Mouse (Mus musculus) gastrocnemius, adult 2 months (tissue): ENCODE data around the gene Smo. TPM values are rescaled to one million over a fixed set of nuclear protein-coding genes. Genes with fewer than 3 reads are reported as not detected.

Experiments
- DNase-seq: peaks from one replicate; pipeline ENCODE4 v3.0.0; 2022
- H3K27ac ChIP-seq: fragments of 200-600 bp; 2 replicates; pipeline ENCODE4 v1.8.1; 2022; ENCODE audit warnings: mild to moderate bottlenecking
- H3K4me3 ChIP-seq: fragments of 200-600 bp; 2 replicates; pipeline ENCODE4 v1.8.1; 2022; ENCODE audit warnings: mild to moderate bottlenecking, moderate library complexity
- CTCF ChIP-seq: fragments of 200-600 bp; IDR thresholded peaks from 2 replicates; pipeline ENCODE4 v1.8.1; 2022; ENCODE audit warnings: antibody characterized with exemption, mild to moderate bottlenecking, moderate library complexity
- intact Hi-C: fragments of 180-260 bp; cut with DNase I; formaldehyde crosslinking; loops from one replicate; pipeline ENCODE4 v1.15.1; 2025
- long read RNA-seq, 2 experiments: library from polyadenylated mRNA; stranded (forward); transcript quantifications; one replicate each; pipeline ENCODE4 v2.0.0; 2021
- total RNA-seq, 2 experiments: library from RNA; stranded (reverse); gene quantifications; 2 replicates each; pipeline ENCODE4 v1.2.3; 2021

Gene Smo
- total RNA-seq: 1 to 10 TPM; 2.8 to 5.0 TPM
- long read RNA-seq, experiment 1, transcript Smo-201 (12 exons, 3,779 nt): major isoform, 5 of 9 reads
- long read RNA-seq, experiment 1, partial matches to known transcripts: 1 of 9 reads
- long read RNA-seq, experiment 1, other reads (novel, unspliced or antisense): 3 of 9 reads
- long read RNA-seq, experiment 2, partial matches to known transcripts: 0 of 1 reads
- long read RNA-seq, experiment 2, other reads (novel, unspliced or antisense): 0 of 1 reads

DNA sequence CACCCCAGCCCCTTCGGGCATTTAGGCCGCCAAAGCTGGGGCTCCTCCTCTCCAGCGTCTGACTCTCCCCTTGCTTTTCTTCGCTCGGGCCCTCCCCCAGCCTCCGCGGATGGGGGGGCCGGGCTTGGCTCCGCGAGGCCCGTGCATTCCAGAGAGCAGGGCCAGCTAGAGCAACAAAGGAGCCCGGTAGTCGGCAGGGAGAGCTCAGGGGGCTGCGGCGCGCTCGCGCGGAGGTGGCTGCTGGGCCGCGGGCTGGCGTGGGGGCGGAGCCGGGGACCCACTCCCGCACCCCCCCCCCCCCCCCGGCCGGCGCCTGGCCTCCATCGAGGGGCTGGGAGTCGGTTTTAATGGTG lies at the start of gene Smo:
Smo (plus strand) TSS at position 168 of the 353 bp plus-strand sequence.
- DNase-seq: peak; percentile 79
- Histone ChIP-seq H3K27ac (peak within 1 kb of the TSS; percentile 86), H3K4me3 (peak within 1 kb of the TSS; percentile 96)
- intact Hi-C loops: no loop called here
- TF ChIP-seq CTCF: no peak

DNA sequence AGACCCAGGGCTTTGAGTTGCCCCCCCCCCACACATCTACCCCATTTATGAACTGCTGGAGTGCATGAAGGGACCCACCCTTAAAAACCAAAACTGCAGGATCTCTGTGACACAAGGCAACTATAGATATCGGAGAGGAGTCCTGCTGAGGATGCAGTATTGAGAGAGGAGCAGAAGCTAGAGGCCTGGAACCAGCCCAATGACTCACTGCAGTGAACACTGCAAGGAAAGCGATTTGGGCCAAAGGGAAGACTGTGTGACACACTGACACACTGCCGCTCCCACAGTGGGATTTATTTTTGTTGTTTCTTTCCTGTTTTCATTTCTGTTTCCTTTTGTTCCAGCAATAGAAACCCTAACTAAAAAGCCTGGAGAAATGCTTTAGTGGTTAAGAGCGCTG lies 49.4 kb upstream of the Smo start:
- intact Hi-C loops: no loop called here
- no peak for TF ChIP-seq CTCF
- DNase-seq: no peak
- H3K4me3 ChIP-seq: no peak overlapping the region
- H3K27ac ChIP-seq: no peak overlapping the region

DNA sequence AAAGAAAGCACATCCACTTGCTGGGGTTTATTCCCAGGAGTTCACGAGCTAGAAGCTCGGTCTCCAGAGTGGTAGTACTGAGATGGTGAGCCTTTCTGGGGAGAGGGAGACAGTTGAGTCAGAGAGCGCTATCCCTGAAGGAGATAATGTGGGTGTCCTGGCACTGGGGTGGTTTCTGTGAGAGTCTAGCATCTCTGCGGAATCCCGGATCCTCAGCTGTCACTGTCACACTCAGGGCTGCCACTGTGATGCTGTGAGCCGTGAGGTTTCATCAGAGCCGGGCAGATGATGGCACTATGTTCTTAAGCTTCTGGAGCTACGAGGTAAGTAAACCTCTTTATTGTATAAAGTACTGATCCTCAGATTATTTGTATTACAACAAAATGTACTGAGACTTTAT lies 45.8 kb upstream of the Smo start:
- Histone ChIP-seq H3K27ac (no peak overlapping the region), H3K4me3 (no peak overlapping the region)
- intact Hi-C loops: no loop called here
- no peak for TF ChIP-seq CTCF
- DNase-seq: no peak

GRCm38 (mm10) chr6:29693953-29694352 lies 41.4 kb upstream of the Smo start, which contains the start of gene Tspan33:
Gene Tspan33 (plus strand): TSS chr6:29694222.
- peak; percentile 97 for DNase-seq
- peak within 1 kb of the TSS; percentile 63 for H3K27ac ChIP-seq
- peak within 1 kb of the TSS; percentile 86 for H3K4me3 ChIP-seq
- TF ChIP-seq CTCF: no peak
- intact Hi-C loops: loop anchor here (10.0 kb wide), 1 partner anchor 391 kb away; no protein-coding TSS in a partner anchor

GRCm38 (mm10) chr6:29694375-29695289 lies 40.7 kb upstream of the Smo start:
- peak overlapping the region; percentile 63 for H3K27ac ChIP-seq
- peak overlapping the region; percentile 86 for H3K4me3 ChIP-seq
- peak; percentile 37 for DNase-seq
- TF ChIP-seq CTCF: no peak
- intact Hi-C loops: loop anchor here (10.0 kb wide), 1 partner anchor 390 kb away; no protein-coding TSS in a partner anchor

GRCm38 (mm10) chr6:29695290-29695674 lies 40.0 kb upstream of the Smo start:
- TF ChIP-seq CTCF: no peak
- intact Hi-C loops: loop anchor here (10.0 kb wide), 1 partner anchor 390 kb away; no protein-coding TSS in a partner anchor
- H3K27ac ChIP-seq: no peak overlapping the region
- DNase-seq: no peak
- no peak overlapping the region for H3K4me3 ChIP-seq

GRCm38 (mm10) chr6:29695975-29696374 lies 39.3 kb upstream of the Smo start:
- Histone ChIP-seq H3K27ac (no peak overlapping the region), H3K4me3 (no peak overlapping the region)
- TF ChIP-seq CTCF: no peak
- no peak for DNase-seq
- intact Hi-C loops: loop anchor here (10.0 kb wide), 1 partner anchor 389 kb away; no protein-coding TSS in a partner anchor

DNA sequence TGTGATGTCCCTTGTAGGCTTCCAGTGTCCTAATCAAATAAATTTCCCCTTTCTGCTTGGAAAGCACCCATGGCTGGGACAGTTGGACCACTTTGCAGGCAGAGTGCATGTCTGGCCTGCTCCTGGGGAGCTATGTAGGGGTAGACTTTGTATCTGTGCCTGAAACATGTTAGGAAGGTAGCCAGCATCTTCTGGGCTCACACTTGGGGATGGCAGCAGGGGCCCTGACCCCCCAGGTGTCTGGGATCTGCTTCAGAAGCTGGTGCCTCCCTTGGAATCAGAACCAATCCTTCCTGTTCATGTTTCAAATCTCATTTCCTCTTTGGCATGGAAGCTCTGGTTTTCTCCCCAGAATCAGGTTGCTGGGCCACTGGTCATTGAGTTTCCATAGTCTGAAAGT lies 38.2 kb upstream of the Smo start:
- no peak for DNase-seq
- no peak for TF ChIP-seq CTCF
- Histone ChIP-seq H3K27ac (no peak overlapping the region), H3K4me3 (no peak overlapping the region)
- intact Hi-C loops: loop anchor here (10.0 kb wide), 1 partner anchor 388 kb away; no protein-coding TSS in a partner anchor

- intact Hi-C loops: loop anchor here (10.0 kb wide), 1 partner anchor 387 kb away; no protein-coding TSS in a partner anchor
- no peak overlapping the region for H3K27ac ChIP-seq
- DNase-seq: no peak
- no peak overlapping the region for H3K4me3 ChIP-seq
- no peak for TF ChIP-seq CTCF
Observed at GRCm38 (mm10) chr6:29697548-29697947, 37.8 kb upstream of the Smo start.

GRCm38 (mm10) chr6:29699085-29699745 lies 36.1 kb upstream of the Smo start:
- Histone ChIP-seq H3K27ac (no peak overlapping the region), H3K4me3 (no peak overlapping the region)
- no peak for TF ChIP-seq CTCF
- intact Hi-C loops: loop anchor here (10.0 kb wide), 1 partner anchor 386 kb away; no protein-coding TSS in a partner anchor
- no peak for DNase-seq

DNA sequence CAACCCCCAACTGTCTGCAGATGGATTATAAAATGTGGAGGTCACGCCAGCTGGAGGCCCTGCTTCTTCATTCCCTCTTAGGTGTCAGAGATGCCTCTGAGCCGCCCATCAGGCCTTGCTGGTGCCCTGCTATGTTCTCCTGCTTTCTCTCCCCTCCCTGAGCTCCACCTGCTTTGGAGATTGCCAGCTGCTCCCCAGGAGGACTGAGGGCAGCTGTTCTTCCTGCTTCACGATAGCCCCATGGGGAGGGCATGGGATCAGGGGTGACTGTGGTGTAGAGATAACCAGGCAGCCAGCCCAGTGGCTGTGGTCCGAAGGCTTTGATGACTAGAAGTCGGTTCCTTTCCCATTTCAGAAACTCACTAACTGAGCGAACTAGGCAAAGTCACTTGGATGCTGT lies 34.3 kb upstream of the Smo start:
- no peak overlapping the region for H3K27ac ChIP-seq
- no peak for TF ChIP-seq CTCF
- no peak for DNase-seq
- H3K4me3 ChIP-seq: no peak overlapping the region
- intact Hi-C loops: no loop called here

GRCm38 (mm10) chr6:29702126-29702525 lies 33.2 kb upstream of the Smo start:
- intact Hi-C loops: no loop called here
- no peak overlapping the region for H3K27ac ChIP-seq
- DNase-seq: no peak
- no peak overlapping the region for H3K4me3 ChIP-seq
- no peak for TF ChIP-seq CTCF

DNA sequence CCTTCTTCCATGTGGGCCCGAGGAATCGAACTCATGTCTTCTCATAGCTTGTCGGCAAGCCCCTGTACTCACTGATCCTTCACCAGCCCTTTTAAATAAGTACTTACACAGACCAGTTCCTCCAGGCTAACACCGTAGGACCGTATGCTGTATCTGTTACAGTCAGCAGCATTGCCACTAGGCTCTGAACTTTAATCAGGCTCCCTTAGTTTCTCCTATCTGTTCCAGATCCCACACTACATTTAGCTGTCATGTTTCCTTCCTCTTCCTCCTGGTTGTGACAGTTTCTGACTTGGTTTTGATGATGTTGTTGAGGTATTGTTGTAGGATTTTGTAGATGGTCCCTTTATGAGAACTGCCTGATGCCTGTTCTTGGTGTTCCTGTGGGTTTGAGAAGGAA lies 31.2 kb upstream of the Smo start:
- H3K27ac ChIP-seq: no peak overlapping the region
- no peak overlapping the region for H3K4me3 ChIP-seq
- DNase-seq: no peak
- intact Hi-C loops: no loop called here
- no peak for TF ChIP-seq CTCF
